Mouse (Mus musculus) urinary bladder, adult 18-20 months (tissue): ENCODE measurements around the gene Zfp106.
"Not testable (repeated sequence)": the region's sequence is repeated elsewhere in the genome, so short reads cannot be mapped to it uniquely, and the experiment has no call there.

Source experiments
- DNase-seq, 2 experiments: peaks; one replicate each; pipeline ENCODE4 v3.0.0; 2022; ENCODE audit warnings: low spot score in 2 of 2, mixed read lengths in 2 of 2

Gene Zfp106

DNA sequence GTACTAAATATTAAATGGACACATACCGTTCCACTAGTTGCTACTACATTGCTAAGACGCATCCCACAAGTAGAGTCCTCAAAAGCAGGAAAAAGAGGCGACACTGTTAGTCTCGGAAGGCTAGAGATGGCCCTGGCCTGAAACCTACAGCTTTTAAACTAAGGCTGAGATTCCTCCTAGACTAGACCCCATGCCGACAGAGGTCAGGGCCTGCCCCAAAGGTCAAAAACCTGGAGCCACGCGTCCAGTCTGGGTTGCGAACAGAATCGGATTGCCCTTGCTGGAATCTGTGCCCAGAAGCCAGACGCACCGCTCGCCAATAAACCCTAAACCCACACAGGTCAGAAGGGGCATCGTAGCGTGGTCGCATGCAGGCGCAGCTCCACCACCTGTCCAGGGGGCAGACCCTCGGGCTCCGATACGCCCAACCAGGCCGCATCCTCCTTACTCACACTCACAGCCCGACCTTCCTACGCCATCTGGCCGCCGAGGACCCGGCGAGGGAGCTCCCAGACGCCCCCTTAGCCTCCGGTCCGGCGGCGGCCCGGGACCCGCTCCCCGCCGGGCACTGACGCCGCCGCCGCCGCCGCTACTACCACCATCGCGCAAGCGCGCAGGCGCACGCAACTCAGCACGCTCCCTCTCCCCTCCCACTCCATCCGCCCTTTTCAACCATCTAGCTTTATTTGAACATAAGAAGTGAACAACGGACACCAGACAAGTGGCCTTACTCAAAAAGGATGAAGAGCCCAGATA lies at the start of gene Zfp106:
TSS of gene Zfp106 (minus strand) at position 609 of the 756 bp plus-strand sequence.
- peak; percentile 74 to 81 for DNase-seq

DNA sequence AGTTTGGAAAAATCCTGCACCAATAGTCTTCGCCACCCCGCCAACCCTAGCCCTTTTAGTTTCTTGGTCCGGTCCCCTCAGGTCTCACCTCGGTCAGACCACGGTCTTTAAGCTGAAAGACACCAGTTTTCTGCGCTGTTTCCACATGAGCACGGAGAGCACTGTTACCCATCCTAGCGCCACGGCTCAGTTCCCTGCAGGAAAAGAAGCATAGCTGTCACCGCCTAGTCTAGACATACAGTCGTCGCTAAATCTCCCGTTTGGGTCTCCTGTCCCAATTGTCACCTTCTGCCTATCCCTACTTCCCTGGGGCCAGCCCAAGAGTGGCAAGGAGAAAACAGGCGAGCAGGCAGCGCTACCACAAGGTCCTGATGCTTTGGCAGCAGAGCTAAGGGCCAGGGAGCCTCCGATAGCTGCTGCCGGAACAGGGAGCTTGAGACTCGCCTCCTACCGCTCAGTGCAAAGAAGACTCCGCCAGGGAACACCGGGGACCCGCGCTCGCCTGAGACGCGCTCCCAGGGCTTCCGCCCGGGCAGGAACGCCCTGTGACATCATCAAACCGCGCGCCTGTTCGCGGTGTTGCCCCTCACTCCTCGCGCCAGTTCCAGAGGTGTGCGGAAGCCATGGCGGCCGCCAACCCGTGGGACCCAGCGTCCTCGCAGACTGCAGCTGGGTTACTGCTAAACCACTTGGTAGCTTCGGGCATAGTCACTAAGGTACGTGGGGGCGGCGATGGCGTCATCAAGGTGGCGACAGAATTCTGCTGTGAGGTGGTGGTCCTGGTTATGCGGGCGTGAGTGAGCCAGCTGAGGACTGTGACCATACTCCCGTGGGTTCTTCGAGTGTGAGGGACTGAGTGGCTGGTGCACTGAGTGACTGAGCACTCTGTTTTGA lies 45.4 kb upstream of the Zfp106 start, which contains the start of the genes Haus2 and Lrrc57:
TSS of gene Haus2 (plus strand) at position 554 of the 894 bp plus-strand sequence.
TSS of gene Lrrc57 (minus strand) at position 691 of the 894 bp plus-strand sequence.
- peak; percentile 83 to 90 for DNase-seq

DNA sequence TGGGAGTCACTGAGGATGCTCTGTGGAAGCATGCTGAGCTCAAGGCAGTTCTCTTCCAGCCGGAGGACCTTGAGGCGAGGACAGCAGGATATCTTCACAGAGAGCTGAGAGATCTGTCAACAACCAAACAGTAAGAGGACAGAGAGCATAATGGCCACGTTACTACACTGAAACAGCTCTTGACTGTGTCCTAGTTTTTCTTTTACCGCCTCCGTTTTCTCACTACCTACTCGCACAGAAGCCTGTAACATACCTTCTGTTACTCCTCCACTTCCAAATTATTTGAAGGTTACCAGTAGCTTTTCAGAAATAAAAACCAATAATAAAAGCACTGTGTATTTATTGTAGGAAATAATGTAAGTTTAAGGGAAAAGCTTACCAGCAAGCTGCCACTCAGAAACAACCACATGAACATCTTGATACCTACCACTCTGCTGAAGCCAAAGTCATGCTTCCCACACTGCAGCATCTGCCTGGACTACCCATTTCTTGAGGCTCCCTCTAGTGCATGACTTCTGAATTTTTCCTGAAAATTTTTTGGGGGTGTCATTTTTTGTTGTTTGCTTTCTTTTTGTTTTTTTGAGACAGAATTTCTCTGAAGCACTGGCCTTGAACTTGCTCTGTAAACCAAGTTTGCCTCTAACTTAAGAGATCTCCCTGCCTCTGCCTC lies 42.5 kb upstream of the Zfp106 start:
- no peak for DNase-seq

DNA sequence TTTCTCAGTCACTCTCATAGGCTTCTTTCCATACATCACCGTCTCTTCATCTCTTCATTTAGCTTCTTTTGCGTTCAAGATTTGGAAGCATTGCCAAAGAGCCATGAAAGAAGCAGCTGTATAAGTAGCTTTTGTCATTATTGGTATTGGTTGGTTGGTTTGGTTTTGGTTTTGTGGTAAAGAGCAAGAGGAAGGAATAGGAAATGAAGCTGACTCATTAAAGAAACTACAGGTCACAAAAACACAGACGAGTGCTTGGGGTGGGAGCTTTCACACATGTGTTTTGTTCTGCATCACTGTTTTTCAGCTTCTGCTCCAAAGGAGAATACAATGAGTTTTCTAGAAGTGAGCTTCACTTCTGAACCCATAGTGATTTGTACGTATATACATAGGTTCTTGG lies 35.9 kb upstream of the Zfp106 start:
- DNase-seq: no peak

DNA sequence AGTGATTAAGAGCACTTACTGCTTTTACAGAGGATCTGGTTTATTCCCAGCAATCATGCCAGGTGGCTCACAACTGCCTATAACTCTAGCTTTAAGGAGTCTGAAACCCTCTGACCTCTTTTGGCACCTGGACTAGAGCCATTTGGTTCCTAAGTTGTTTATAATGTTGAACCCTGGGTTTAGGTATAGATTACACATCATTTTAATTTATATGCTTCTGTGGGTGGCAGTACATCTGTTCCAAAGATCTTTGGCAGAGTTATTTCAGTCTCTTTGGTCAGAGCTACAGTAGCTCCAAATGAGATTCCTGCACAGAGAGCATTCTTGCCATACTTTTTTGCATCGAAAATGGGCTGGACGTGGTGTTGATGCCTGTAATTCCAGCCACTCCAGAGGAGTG lies 34.1 kb upstream of the Zfp106 start:
- no peak for DNase-seq

DNA sequence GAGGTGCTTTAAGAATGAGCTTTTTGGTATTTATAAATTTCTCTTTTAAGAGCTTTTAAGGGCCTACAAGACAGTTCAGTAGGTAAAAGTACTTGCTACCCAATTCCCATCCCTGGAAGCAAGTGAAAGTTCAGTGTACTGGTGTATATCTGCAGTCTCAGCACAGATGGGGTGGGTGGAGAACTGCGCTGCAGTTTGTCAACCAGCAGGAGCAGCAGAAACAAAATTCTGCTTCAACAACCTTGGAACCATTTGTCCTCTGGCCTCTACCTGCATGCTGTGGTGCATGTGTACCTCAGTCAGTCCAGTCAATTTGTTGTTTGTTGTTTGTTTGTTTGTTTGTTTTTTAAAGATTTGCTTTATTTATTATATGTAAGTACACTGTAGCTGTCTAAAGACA lies 28.6 kb upstream of the Zfp106 start:
- no peak for DNase-seq

DNA sequence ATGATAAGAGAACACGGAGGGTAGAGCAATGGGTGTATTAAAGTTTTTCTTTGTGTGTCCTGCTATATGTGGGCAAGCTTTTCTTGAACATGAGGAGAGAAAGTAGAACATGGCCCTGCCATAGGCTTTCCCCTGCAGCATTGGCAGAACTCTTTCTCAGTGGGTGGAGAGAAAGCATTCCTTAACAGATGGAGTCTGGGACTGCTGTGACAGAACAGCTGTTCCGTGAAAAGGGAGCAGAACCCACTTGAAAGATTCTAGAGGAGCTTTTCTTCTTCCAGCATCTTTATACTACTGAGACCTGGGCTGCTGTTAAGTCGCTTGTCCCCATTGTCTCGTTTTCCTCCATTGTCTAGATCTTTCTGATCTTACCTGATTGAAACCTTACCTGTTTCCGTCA lies 26.1 kb upstream of the Zfp106 start:
- DNase-seq: no peak

DNA sequence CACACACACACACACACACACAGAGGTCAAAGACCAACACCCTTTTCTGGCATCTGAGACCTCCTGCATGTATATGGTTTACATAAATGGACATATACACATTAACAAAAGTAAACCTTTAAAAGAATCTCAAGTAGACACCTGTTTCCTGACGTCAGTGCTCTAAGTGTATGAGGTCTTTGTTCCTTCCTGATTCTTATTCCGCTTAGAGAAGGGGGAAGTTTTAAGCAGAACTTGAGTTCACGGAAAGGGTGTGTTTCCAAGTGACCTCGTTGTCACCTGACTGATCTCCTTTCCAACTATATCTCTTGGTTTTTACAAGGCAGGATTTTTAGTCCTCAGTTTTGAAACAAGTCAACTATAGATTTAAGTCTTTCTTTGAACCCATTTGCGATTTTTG lies 14.6 kb upstream of the Zfp106 start:
- no peak for DNase-seq

DNA sequence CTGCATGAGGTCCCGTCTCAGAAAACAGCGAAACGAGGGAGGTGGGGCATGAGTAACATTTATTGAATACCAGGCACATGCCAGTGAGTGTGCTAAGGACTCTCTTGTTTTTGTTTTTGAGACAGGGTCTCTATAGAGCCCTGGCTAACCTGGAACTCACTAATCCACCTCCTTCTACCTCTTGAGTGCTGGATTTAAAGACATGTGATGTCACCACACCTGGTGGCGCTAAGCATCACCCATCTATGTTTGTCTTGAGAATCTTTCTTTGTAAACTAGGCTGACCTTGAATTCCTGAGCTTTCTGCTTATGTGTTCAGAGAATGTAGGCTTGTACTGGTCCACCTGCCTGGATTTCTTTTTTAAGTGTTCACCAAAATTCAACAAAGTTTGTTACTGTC lies 14.2 kb upstream of the Zfp106 start:
- DNase-seq: no peak

DNA sequence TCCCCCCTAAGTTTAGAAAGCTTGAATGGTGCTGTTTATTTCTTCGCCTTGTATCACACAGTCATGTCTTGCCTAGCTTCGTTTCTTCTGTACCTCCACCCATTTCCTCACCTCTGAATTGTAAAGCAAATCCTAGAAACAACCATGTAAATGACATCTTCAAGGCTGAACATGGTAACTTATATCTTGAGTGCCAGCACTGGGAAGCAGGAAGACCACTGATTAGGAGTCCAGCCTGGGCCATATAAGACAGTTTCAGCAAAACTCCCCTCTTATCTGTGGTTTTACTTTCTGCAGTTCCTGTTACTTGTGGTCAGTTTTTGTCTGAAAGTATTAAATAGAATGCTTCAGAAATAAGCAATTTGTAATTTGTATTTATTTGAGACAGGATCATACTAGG lies 12.3 kb upstream of the Zfp106 start:
- no peak for DNase-seq

DNA sequence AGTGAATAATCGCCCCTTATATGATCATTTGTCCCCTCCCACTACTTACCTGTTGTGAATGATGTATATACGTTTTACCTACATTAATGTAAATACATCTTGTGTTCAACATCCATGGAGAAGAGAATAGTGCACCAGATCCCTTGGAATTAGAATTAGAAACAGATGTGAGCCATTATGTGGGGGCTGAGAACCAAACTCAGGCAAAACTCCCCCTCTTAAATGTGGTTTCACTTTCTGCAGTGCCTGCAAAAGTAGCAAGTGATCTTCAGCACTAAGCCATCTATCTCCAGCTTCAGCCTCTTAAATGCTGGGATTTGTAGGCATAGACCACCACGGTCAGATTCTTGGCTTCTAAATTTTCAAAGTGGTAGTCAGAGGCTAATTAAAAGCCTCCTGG lies 11.5 kb upstream of the Zfp106 start:
- no peak for DNase-seq

DNA sequence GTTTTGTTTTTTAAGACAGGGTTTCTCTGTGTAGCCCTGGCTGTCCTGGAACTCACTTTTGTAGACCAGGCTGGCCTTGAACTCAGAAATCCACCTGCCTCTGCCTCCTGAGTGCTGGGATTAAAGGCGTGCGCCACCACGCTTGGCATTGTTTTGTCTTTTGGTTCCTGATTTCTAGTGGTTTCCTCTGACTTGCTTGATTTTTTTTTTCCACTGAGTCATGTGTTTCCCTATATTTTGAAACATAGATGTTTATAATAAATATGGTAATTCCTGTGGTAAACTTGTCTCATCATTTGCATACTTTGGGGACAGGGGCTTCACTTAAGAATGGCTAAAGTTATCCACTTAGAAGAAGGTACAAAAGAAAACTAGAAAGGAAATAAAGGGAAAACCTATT lies 8.5 kb upstream of the Zfp106 start:
- not testable (repeated sequence) for DNase-seq

DNA sequence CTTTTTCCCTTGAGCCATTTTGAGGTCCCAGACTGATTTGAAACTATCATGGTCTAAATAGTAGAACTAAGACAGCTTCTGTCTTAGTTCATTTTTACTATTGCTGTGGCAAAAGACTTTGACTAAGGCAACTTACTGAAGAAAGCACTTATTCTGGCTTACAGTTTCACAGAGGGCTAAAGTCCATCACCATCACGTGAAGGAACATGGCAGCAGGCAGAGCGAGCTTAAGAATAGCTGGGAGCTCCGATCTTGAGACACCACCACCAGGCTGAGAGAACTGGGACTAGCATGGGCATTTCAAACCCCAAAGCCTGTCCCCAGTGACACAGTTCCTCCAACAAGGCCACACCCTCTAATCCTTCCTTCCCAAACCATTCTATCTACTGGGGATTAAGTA lies 7.4 kb upstream of the Zfp106 start:
- DNase-seq: no peak

DNA sequence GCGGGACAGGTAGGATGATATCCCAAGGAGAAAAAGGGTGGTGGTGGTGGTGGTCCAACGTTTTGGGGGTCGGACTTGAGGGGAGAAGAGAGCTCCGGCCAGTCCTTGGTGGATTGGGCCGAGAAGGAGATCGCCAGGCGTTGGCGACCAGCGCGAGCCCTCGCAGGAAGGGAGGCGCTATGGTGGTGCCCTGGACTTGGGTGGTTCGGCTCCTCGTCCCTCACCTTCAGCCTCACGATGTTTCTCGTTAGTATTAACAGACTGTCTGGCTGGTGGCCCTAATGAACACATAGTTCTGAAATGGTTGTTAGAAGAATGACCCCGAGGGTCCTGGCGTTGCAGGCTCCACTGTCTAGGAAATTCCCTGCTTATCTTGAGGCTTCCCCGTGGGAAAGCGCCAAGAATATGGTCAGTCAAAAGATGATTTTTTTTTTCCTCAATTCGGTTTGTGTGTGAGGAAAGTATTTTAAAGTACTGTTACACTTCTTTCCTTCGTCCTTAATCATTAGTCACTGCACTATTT lies 4.2 kb upstream of the Zfp106 start:
- DNase-seq: no peak

DNA sequence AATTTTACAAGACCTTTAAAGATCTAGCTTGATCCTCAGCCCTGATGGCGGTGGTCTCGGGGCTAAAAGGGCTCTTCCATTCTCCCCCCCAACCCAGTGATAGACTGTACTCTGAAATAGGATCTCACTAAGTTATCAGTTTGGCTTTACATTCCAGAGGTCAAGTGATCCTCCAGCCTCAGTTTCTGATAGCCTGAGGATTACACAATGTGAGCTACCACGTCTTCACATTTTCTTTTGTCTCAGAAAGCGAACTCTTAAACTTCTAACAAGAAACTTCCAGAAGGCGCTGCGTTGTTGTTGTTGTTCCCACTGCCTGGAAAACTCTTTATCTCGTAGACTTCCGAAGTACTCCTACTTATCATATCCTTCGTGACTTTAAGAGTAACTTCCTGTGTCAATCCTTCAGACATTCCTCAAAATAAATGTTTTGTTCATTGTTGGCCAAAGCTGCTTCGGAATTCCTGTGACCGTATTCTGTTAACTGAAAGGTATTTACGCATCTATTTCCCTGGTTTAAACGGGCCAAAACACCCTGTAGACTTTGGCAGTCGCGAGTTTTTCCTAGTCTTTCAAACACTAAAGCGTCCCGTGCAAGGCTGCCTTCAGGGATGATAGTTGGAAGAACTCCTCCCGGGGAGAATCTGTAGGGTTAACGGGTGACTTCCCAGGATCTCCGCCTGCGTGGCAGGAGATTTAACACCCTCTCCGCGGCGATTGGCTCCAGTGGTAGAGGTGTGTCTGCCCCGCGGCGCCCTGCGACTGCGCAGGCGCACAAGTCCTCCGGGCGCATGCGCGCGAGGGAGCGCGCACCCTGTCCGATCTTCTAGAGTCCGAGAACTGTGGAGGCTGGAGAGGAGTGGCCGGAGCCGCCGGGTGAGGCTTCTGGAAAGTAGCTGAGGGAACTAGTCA lies 3.5 kb upstream of the Zfp106 start, which contains the start of gene Snap23:
TSS of gene Snap23 (plus strand) at position 786 of the 912 bp plus-strand sequence.
- DNase-seq: peak; percentile 89 to 94

DNA sequence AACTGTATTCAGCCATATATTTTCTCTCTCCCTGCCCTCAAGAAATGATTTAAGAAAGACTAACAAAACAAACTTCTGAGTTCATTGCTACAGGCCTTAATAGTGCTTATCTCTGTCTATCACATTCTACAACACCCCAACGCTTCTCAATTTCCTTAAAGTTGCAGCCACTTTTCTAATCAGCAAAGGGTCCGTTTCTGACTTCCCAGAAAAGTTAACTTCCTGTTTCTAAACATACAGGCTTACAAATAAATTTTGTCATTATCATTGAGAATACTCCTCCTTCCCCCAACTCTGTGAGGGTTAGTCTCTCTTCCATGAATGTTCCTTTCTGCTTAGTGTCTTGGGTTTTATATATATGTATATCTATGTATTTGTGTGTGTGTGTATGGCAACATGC lies 1.7 kb upstream of the Zfp106 start:
- no peak for DNase-seq

DNA sequence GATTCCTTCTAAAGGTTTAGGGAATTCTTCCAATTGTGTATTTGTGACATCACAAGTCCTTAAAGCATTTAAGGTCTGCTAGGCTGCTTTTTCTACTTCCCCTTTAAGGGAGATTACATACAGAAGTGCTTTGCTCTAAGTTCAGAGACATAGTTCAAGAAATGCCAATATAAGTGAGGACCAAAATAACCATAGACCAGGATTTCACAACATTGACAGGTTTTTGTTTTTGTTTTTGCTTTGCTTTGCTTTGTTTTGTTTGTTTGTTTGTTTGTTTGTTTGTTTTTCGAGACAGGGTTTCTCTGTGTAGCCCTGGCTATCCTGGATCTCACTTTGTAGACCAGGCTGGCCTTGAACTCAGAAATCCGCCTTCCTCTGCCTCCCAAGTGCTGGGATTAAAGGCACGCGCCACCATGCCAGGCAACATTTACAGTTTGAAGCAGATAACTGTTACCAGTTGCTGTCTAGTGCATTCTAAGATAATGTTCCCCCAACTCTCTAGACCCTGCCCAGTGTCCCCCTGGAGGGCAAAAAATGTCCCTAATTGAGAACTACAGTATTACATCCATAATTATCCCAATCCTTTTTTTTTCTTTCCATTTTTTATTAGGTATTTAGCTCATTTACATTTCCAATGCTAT lies 1.0 kb upstream of the Zfp106 start:
- DNase-seq: not testable (repeated sequence)

DNA sequence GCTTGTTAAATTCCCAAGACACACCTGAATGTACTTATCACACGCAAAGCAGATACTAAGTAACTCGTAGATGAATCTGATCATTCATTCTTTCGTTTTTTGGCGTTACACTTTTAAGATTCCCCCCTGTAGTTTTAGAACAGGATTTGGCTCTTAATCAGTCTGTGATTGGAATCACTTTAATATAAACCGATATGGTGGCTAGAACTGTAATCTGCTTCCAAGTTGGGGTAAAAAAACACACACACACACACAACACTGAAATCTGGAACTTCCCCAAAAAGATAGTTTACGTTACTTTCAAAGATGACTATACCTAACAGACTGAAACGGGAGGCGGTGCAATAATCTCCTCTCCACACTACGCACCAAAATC lies 796 bp downstream of the Zfp106 start:
- DNase-seq: no peak

DNA sequence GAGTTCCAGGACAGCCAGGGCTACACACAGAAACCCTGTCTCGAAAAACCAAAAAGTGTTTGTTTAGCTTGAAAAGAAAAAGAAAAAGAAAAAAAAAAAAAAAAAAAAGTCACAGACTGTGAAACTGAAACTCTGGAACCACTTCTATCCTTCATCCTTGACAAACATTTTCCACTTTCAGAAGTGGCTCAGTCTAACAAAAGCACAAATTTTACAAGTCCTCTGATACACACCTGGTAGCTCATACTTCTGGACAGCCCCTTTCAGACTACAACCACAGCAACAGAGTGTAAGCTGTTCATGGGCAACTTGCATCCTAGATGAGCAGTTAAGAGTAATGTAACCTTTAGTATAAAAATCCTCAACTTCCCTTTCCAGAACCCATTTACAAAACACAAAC lies 2.1 kb downstream of the Zfp106 start:
- no peak for DNase-seq

DNA sequence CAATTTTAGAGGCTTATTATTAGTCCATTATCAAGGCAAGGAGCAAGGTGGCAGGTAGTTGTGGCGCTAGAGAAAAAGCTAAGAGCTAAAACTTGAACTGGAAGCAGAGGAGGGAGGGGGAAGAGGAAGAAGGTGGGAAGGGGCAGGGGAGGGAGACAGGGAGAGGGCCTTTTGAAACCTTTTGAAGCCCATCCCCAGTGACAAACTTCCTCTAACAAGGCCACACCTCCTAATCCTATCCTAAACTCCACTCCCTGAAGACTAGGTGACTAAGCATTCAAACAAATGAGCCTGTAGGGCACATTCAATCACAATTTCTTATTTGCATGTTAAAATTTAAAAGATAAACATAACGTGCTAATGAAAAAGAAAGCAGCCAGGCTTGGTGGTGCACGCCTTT lies 4.8 kb downstream of the Zfp106 start:
- DNase-seq: no peak
